Mouse (Mus musculus) hindbrain, embryonic 16.5 days (tissue): ENCODE data around the gene Tatdn2. TPM values are rescaled to one million over a fixed set of nuclear protein-coding genes. Genes with fewer than 3 reads are reported as not detected.

Experiments
- ATAC-seq: fragments of 200-750 bp; cut with Nextera tagmentation; 2 replicates; pipeline ENCODE4 v1.8.0; 2017; ENCODE audit warnings: moderate TSS enrichment, moderate library complexity
- H3K27ac ChIP-seq: fragments of 300-500 bp; sonication (generic); 2 replicates; pipeline ENCODE4 v1.5.1; 2014; ENCODE audit warnings: low read depth, mild to moderate bottlenecking, control low read depth, low read length, moderate library complexity
- H3K27me3 ChIP-seq: fragments of 300-500 bp; sonication (generic); replicated peaks from 2 replicates; pipeline ENCODE4 v1.6.1; 2014; ENCODE audit warnings: low read length; ENCODE audit not compliant: control insufficient read depth, insufficient read depth
- H3K36me3 ChIP-seq: fragments of 300-500 bp; sonication (generic); 2 replicates; pipeline ENCODE4 v1.6.1; 2014; ENCODE audit warnings: mild to moderate bottlenecking, low read length, moderate library complexity, mixed read lengths; ENCODE audit not compliant: control insufficient read depth, insufficient read depth
- H3K4me1 ChIP-seq: fragments of 300-500 bp; sonication (generic); 2 replicates; pipeline ENCODE4 v1.6.1; 2014; ENCODE audit warnings: low read depth, low read length; ENCODE audit not compliant: control insufficient read depth, insufficient read depth
- H3K4me2 ChIP-seq: fragments of 300-500 bp; sonication (generic); 2 replicates; pipeline ENCODE4 v1.6.1; 2014; ENCODE audit warnings: mild to moderate bottlenecking, low read length, control low read depth, moderate library complexity
- H3K4me3 ChIP-seq: fragments of 300-500 bp; sonication (generic); 2 replicates; pipeline ENCODE4 v1.5.1; 2014; ENCODE audit warnings: mild to moderate bottlenecking, low read length, control low read depth, moderate library complexity
- H3K9ac ChIP-seq: fragments of 300-500 bp; sonication (generic); 2 replicates; pipeline ENCODE4 v1.6.1; 2014; ENCODE audit warnings: low read depth, mild to moderate bottlenecking, control low read depth, low read length, moderate library complexity
- H3K9me3 ChIP-seq: fragments of 300-500 bp; sonication (generic); 2 replicates; pipeline ENCODE4 v1.6.1; 2014; ENCODE audit warnings: mild to moderate bottlenecking, low read length, moderate library complexity; ENCODE audit not compliant: control insufficient read depth
- WGBS: fragments of 180-500 bp; shearing (Covaris S2); extraction: QIAGEN DNeasy Blood & Tissue Kit; methylation state at CpG from one replicate; pipeline ENCODE4 v1.1.7; 2014; 5-methylcytosine and 5-hydroxymethylcytosine counted together
- microRNA-seq: library from miRNA; unstranded; fragments of <30 nt; microRNA quantifications from one replicate; pipeline ENCODE4, GENCODE M21; 2017
- polyA plus RNA-seq: library from polyadenylated mRNA; unstranded; fragments of >200 nt; fragmentation: Nextera tagmentation; extraction: Ambion mirVana; gene quantifications from 2 replicates; pipeline ENCODE4 v1.2.1, GENCODE M21; 2015

Gene Tatdn2
- polyA plus RNA-seq, 1 experiment from 2014 or later, result 0.56 TPM

DNA sequence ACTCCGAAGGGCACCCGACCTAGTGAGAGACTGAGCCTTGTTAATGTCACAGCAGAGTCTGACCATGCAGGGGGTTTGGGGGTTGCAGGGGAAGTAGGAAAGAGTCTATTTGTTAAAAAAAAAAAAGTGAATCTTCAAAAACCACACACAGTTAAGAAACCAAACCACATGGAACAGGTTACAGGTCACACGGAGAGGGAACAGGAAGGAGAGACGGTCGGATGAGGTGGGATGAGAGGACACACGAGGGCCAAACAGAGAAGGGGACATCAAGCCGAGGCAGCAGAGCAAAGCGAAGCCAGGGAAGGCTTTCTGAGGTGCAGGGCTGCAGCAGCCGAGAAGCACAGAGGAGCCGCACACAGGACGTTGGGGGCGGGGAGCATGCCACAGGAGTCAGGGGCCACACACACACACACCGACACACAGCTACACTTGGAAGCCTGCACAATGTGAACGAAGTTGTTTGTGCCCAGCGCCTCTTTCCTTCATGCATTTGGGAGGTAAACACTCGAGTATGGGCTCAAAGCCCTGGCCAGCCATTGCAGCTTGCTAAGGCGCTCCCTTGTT lies 52.4 kb downstream of the Tatdn2 start:
- Histone ChIP-seq H3K27ac (no peak overlapping the region), H3K4me1 (no peaks in the 10 kb centered on the region), H3K4me2 (no peak overlapping the region), H3K9ac (no peak overlapping the region), H3K9me3 (no peaks in the 10 kb centered on the region), H3K36me3 (peaks cover 30% of the 10 kb centered on the region), H3K27me3 (peaks cover 2% of the 10 kb centered on the region), H3K4me3 (no peak overlapping the region)
- 71% methylated on average over 17 of the region's 17 CpGs for WGBS
- no peak for ATAC-seq

Small RNA genes lying within 50 kb of the gene (microRNA-seq; reads per million reads assigned to microRNA genes)
- not detected for gene Mir7042

Other genes starting within 250 kb of the Tatdn2 start
- 0.26 and 0.34 TPM in 2 replicates for gene Il17re, start 238.6 kb upstream of the Tatdn2 start, polyA plus RNA-seq
- gene Il17rc, start 225.6 kb upstream of the Tatdn2 start, polyA plus RNA-seq, result 4.4 and 5.9 TPM in 2 replicates
- gene Creld1, start 213.8 kb upstream of the Tatdn2 start, polyA plus RNA-seq, result 92.9 and 96.4 TPM in 2 replicates
- 14.2 and 14.5 TPM in 2 replicates for gene Prrt3, start 195.1 kb upstream of the Tatdn2 start, polyA plus RNA-seq
- 120 and 124 TPM in 2 replicates for gene Emc3, start 165.4 kb upstream of the Tatdn2 start, polyA plus RNA-seq
- 1.9 and 2.1 TPM in 2 replicates for gene Fancd2, start 165.4 kb upstream of the Tatdn2 start, polyA plus RNA-seq
- 0.21 and 0.22 TPM in 2 replicates for gene Fancd2os, start 96.3 kb upstream of the Tatdn2 start, polyA plus RNA-seq
- 246 and 270 TPM in 2 replicates for gene Brk1, start 92.3 kb upstream of the Tatdn2 start, polyA plus RNA-seq
- gene Vhl, start 73.1 kb upstream of the Tatdn2 start, polyA plus RNA-seq, result 73.0 and 74.5 TPM in 2 replicates
- 2.6 and 2.8 TPM in 2 replicates for gene Irak2, start 58.6 kb upstream of the Tatdn2 start, polyA plus RNA-seq
- 0.93 and 1.2 TPM in 2 replicates for gene Ghrl, start 22.8 kb downstream of the Tatdn2 start, polyA plus RNA-seq
- 197 TPM in 2 replicates for gene Sec13, start 43.7 kb downstream of the Tatdn2 start, polyA plus RNA-seq